11 mouse cellular contexts compared by ENCODE assay signal in genomic region chr17:13850175-13850574, GRCm38 (mm10).
DNase-seq lines count a peak whose midpoint lies in the region; ATAC-seq and TF ChIP-seq lines count a peak whose summit lies in the region.
"Had no signal": no experiment of that assay in that cellular context is flagged by ENCODE, and none has a peak within 500 bp of the region (broad histone marks: within the 10 kb centered on the region; RNA-seq: fewer than 3 reads in every experiment).

No protein-coding gene starts in this region.

- no peak for TF ChIP-seq POLR2A in kidney, adult 2 months (IDR thresholded peaks at IDR 0.05; ENCODE audit: low read depth, low read length)
- TF ChIP-seq POLR2A in cortical plate, adult 2 months (IDR thresholded peaks at IDR 0.05; ENCODE audit: extremely low read depth, insufficient read depth, low read length), result no peak

- H3K4me2 ChIP-seq in kidney, embryonic 15.5 days, result no peak overlapping the region
- H3K4me2 ChIP-seq: liver, embryonic 15.5 days had no signal

- 88% methylated on average over 2 of the region's 2 CpGs for WGBS in kidney, adult 2 months
- WGBS in kidney, embryonic 15.5 days, result 85% methylated on average over 2 of the region's 2 CpGs

- H3K36me3 ChIP-seq in kidney, adult 2 months (ENCODE audit: control insufficient read depth, insufficient read depth, low read length), result peaks cover 3% of the 10 kb centered on the region
- peaks cover 74% of the 10 kb centered on the region for H3K36me3 ChIP-seq in kidney, embryonic 15.5 days
- H3K36me3 ChIP-seq in E14TG2a.4 (ENCODE audit: insufficient read depth, low read length), result peaks cover 85% of the 10 kb centered on the region
- H3K36me3 ChIP-seq: liver, embryonic 15.5 days had no signal

- H3K27ac ChIP-seq in kidney, adult 2 months (ENCODE audit: insufficient read depth, low read depth, low read length), result no peak overlapping the region
- H3K27ac ChIP-seq in kidney, embryonic 15.5 days, result no peak overlapping the region
- no peak overlapping the region for H3K27ac ChIP-seq in cortical plate, adult 2 months (ENCODE audit: insufficient read depth, low read length)
- H3K27ac ChIP-seq: liver, embryonic 15.5 days had no signal

- peak; percentile 28 for DNase-seq in kidney, adult 2 months
- DNase-seq in lung, postnatal 10 days, result peak; percentile 43
- no peak for DNase-seq in thymus, adult 18-20 months
- no peak for DNase-seq in frontal cortex, postnatal 10 days (ENCODE audit: low spot score in 2 of 2)
- DNase-seq in urinary bladder, adult 18-20 months (ENCODE audit: low spot score in 2 of 2), result no peak

- no peaks in the 10 kb centered on the region for H3K27me3 ChIP-seq in kidney, adult 2 months (replicated peaks; ENCODE audit: control insufficient read depth, insufficient read depth, low read length)
- no peaks in the 10 kb centered on the region for H3K27me3 ChIP-seq in kidney, embryonic 15.5 days
- no peaks in the 10 kb centered on the region for H3K27me3 ChIP-seq in E14TG2a.4 (ENCODE audit: insufficient read depth, low read length)
- H3K27me3 ChIP-seq: liver, embryonic 15.5 days had no signal

- H3K4me3 ChIP-seq in kidney, adult 2 months (ENCODE audit: insufficient read depth, low read depth, low read length), result no peak overlapping the region
- H3K4me3 ChIP-seq in kidney, embryonic 15.5 days (replicated peaks), result no peak overlapping the region
- no peak overlapping the region for H3K4me3 ChIP-seq in E14TG2a.4 (replicated peaks; ENCODE audit: low read length)
- no peak overlapping the region for H3K4me3 ChIP-seq in cortical plate, adult 2 months (ENCODE audit: insufficient read depth, low read length)
- H3K4me3 ChIP-seq: liver, embryonic 15.5 days had no signal

- no peak overlapping the region for H3K9ac ChIP-seq in kidney, embryonic 15.5 days
- H3K9ac ChIP-seq: liver, embryonic 15.5 days had no signal

- no peaks in the 10 kb centered on the region for H3K9me3 ChIP-seq in kidney, embryonic 15.5 days (replicated peaks)
- 0 out of 2 replicates have a peak, but pooled peaks cover 7% of the 10 kb centered on the region for H3K9me3 ChIP-seq in E14TG2a.4 (ENCODE audit: low read length)
- H3K9me3 ChIP-seq: liver, embryonic 15.5 days had no signal

- H3K4me1 ChIP-seq in kidney, adult 2 months (ENCODE audit: control insufficient read depth, insufficient read depth, low read length), result no peaks in the 10 kb centered on the region
- H3K4me1 ChIP-seq in kidney, embryonic 15.5 days, result no peaks in the 10 kb centered on the region
- peaks cover 19% of the 10 kb centered on the region for H3K4me1 ChIP-seq in E14TG2a.4 (replicated peaks; ENCODE audit: low read depth, low read length)
- H3K4me1 ChIP-seq in cortical plate, adult 2 months (ENCODE audit: control insufficient read depth, insufficient read depth, low read length), result peaks cover 6% of the 10 kb centered on the region; the same call in 1 of the 2 replicates
- H3K4me1 ChIP-seq: liver, embryonic 15.5 days had no signal

- no peak for ATAC-seq in kidney, embryonic 15.5 days (replicated peaks; ENCODE audit: low FRiP score)
- ATAC-seq: forebrain, embryonic 16.5 days; midbrain, embryonic 16.5 days had no signal

- TF ChIP-seq CTCF in kidney, adult 2 months (conservative IDR thresholded peaks at IDR 0.05; ENCODE audit: insufficient read depth, insufficient read length, low read depth, low read length), result no peak
- TF ChIP-seq CTCF in E14TG2a.4 (conservative IDR thresholded peaks at IDR 0.05; ENCODE audit: low read length), result peak; percentile 20
- TF ChIP-seq CTCF in cortical plate, adult 2 months (IDR thresholded peaks at IDR 0.05; ENCODE audit: extremely low read depth, insufficient read depth, low read length), result peak; percentile 1; the same call in 1 of the 2 replicates

Comparison
In these comparisons a context has a peak if more than half of its experiments do, and no peak if none do; other contexts are left out.
1. DNase-seq: peak in kidney, adult 2 months (single experiment) and lung, postnatal 10 days (single experiment); none in thymus, adult 18-20 months (0 of 2), frontal cortex, postnatal 10 days (0 of 2) and urinary bladder, adult 18-20 months (0 of 2).